Mouse (Mus musculus) gastrocnemius, postnatal 14 days (tissue): Measurements from ENCODE around the gene Nhej1. TPM values are rescaled to one million over a fixed set of nuclear protein-coding genes. Genes with fewer than 3 reads are reported as not detected.

ENCODE experiments used
- DNase-seq: peaks from one replicate; pipeline ENCODE4 v3.0.0; 2021; ENCODE audit warnings: mixed read lengths
- intact Hi-C: fragments of 180-260 bp; cut with DNase I; formaldehyde crosslinking; loops from one replicate; pipeline ENCODE4 v1.15.1; 2025; ENCODE audit warnings: low total_unique reads
- long read RNA-seq, 2 experiments: library from polyadenylated mRNA; stranded (forward); transcript quantifications; one replicate each; pipeline ENCODE4 v2.0.0; 2021
- total RNA-seq, 2 experiments: library from RNA; stranded (reverse); gene quantifications; 2 replicates each; pipeline ENCODE4 v1.2.3; 2021

Gene Nhej1
- 1 to 10 TPM; 4.8 to 5.1 TPM for total RNA-seq
- long read RNA-seq, experiment 1 = 0 reads
- long read RNA-seq, experiment 2 = 0 reads

DNA sequence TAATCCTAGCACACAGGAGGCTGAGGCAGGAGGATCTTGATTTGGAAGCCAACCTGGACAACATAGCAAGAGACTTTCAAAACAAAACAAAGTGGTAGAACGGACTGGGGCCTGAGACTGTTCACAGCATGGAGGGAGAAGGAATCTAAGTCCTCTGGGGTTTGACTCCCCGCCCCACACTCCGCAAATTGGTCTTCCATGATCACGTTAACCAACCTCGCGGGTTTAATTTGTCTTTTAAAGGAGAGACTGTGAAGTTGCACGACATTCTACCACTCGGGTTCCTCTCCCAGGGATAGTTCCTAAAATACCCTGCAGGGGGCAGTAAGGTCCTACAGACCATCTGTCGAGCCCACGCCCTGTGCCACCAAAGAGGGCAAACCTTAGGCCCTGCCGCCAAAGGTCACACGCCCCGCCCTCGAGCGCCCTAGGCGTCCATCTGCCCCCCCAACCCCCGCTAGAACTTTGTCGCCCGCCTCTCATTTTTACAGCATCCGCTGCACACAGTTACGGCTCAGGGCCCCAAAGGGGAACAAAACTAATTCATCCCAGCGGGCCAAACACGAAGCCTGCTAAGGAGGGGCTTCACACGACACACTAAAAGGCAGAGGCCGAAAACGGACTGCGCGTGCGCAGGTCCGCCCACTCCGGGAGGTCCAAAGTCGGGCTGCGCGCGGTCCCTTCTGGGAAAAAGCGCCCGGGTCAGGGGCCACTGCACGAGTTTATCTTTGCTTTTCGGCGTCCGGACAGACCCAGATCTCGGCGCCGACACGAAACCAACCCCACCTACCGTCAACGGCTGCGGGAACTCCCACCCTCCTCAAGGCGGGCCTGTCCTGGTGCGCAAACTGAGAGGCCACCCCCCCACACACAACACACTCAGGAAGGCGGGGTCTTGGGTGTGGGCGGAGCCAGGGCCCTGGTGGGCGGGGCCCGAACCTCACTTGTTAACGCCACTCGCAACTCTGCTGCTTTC lies at the start of gene Nhej1:
Gene Nhej1, minus strand, starts transcription at position 855 of the 976 bp plus-strand sequence.
- intact Hi-C loops = no loop called here
- peak; percentile 95 for DNase-seq

DNA sequence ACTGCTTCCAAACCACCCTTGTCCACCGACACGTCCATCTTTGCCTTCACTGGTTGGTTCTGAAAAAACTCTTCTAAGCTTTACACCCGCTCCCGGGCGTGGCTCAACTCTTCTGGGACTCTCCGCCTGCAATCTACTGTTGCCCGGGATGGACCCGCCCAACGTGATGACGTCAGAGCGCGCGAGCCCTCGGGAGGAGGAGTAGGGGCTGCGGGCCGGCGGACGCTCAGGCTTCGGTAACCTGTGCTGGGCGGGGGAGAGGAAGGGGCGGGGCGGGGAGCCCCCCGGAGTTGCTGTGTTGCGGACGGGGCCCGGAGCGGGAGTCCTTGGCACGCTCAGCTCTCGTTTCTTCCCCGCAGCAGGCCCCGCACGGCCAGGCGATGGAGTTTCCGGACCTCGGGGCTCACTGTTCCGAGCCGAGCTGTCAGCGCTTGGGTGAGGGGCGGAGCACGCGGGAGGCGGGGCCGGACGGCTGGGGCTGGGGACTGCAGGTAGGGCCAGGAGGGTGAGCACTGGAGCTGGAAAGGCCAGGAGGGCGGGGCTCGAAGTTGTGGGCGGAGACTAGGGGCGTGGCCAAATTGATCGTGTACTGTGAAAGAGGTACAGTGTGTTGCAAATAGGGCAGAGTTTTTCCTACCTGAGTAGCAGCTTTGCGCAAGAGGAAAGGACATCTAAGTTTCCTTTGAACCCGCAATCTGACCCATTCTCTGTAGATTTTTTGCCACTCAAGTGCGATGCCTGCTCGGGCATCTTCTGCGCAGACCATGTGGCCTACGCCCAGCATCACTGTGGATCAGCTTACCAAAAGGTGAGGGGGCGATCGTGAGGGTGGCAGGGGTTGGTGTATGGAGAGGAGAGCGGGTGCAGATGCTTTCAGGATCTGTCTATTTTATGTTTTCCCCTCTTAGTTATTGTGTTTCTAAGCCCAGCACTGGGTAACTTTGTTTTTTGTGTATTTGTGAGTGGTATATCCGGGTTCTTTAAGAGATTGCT lies 43.8 kb upstream of the Nhej1 start, which contains the start of gene Zfand2b:
Gene Zfand2b, plus strand, starts transcription at position 175 of the 993 bp plus-strand sequence.
- peak; percentile 98 for DNase-seq
- intact Hi-C loops = no loop called here

DNA sequence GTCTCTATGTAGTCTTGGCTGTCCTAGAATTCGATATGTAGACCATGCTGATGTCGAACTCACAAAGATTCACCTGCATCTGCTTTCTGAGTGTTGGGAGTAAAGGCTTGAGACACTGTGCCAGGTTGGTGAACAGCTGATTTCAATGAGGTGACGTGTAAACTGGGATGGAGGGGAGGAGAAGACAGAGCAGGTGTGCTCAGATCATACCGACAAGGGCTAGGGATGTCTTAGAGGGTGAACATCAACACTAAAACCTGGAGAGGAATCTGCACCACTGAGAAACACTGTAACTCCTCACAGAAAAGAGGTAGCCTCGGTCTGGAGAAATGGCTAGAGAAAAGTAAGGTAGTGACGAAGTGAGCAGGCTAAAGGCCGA lies 43.1 kb upstream of the Nhej1 start:
- intact Hi-C loops = no loop called here
- no peak for DNase-seq

DNA sequence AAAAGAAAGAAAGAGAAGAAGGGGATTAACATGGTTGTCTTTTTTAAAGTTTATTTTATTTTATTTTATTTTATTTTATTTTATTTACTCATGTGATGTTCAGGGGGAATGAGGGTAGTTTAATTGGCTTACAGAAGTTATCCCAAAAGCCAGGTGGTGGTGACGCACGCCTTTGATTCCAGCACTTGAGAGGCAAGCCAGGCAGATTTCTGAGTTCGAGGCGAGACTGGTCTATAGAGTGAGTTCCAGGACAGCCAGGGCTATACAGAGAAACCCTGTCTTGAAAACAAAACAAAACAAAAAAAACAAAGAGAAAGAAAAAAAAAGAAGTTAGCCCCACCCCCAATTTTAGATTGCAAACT lies 35.2 kb upstream of the Nhej1 start:
- no peak for DNase-seq
- intact Hi-C loops = no loop called here

DNA sequence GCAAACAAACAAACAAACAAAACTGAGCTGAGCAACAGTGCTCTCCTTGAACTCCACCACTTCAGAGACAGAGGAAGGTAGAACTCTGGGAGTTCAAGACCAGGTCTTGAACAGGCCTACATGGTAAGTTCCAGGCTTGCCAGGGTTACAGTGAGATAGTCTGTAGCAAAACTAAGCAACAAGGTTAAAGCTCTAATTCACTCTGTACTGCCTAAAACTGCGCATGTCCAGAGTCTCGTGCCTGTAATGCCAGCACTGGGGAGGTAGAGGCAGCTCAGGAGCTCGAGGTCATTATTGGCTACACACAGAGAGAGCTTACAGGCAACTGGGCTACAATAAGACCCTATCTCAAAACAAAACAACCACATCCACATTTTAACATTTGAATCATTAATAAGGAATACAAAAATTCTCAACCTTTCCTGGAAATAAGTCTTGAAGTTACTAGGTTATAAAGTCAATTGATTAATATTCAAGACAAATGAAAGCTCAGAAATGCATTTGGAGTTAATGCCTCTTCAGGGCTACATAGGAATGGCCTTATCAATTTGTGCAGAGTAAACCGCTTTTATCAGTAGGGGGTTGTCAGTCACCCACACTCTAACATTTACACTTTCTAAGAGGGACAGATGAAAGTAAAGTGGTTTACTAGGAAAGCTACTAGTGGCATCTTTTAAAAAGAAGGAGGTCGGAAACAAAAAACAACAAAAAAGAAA lies 34.7 kb upstream of the Nhej1 start:
- no peak for DNase-seq
- intact Hi-C loops = no loop called here

DNA sequence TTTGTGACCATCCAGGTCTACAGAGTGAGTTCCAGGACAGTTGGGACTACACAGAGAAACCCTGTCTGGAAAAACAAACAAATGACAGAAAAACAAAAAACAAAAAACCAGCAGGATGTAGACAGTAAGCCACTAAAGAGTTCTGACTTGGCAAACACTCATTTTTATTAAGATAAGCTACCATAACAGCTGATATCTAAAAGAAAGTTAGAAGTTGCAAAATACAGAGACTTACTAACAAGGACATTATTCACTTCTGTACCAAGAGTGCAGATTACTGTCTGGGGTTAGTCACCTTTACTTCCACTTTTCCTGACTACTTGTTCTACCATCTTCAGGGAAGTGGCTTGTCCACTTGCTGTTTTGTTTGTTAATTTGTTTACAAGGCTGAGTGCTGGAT lies 34.0 kb upstream of the Nhej1 start:
- intact Hi-C loops = no loop called here
- no peak for DNase-seq

DNA sequence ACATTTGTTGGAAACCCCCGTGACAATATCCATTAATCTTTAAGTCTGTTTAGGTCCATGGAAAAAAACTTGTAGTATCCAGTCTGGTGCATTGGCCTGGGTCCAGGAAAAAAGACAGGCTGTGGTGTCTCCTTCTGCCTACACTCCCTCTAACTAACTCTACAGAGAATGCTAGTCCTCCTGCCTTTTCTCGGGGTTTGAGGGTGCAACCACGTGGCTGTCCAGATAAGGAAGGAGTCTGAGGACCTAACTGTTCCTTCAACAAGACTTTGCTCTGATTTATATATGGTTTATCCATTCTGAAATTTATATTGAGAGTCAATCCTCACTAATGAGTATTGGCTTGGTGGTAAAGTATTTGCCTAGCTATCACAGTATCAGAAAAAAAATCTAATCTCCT lies 30.8 kb upstream of the Nhej1 start:
- DNase-seq = no peak
- intact Hi-C loops = no loop called here

DNA sequence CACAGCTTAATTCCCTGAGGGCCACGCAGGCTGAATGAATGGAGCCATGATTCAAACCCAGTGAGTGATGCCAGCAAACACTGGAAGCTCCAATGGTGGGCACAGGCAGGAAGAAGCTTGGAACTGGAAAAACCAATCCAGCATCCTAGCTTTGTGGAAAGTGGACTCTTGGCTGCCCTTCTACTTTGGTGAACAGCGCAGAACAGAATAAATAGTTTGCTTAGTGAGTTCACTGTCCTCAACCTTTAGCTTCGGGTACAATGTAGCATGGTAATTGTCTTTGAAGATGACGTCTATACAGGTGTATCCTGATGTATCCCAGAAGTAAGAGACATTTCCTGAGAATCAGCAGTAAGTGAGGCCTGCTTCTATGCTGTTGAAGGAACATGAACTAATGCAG lies 23.7 kb upstream of the Nhej1 start:
- DNase-seq = no peak
- intact Hi-C loops = no loop called here

DNA sequence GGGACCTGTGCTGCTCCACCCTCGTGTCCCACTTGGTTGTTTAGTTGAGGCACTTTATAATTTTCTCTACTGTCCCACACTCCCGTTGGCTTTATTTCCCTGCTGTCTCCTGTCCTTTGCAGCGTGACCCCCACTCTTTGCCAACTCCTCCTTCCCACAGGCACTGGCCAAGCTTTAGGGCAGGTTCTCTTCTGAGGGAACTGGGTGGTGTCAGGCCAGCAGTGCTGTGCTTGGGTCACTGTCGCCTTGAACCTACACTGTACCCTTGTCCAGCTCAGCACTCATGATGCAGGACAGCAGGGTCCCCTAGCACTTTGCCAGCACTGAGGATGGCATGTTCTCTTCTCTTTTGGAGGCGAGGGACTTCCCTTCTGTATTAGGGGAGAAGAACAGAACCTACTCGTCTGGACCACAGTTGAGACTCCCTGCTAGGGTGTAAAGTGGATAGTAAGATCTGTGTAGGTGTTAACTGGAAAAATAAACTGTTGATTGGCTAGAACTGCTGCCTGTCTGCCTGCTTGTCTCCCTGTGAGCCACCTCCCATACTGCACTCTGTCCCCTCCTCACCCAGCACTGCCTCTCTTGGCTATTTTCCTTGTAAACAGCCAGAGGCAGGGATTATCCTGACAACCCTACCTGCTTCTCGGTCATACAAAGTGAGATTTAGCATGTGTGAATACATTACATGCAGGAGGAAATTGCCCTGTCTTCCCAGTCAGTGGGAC lies 22.6 kb upstream of the Nhej1 start:
- no peak for DNase-seq
- intact Hi-C loops = no loop called here

DNA sequence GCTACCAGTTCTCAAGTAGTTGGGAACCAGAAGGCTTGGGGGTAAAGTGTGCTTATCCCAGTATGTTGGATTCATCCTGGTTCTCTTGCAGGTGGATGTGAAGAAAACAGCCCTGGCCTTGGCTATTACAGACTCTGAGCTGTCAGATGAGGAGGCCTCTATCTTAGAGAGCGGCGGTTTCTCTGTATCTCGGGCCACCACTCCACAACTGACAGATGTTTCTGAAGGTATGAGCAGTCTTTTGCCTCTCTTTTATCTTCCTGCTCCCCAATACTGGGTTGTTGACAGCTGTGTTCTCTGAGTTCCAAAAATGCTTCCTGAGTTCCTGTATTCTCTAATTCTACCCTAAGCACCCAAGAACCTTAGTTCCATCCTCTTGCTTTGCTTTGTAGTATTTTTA lies 20.6 kb upstream of the Nhej1 start:
- intact Hi-C loops = no loop called here
- DNase-seq = no peak

DNA sequence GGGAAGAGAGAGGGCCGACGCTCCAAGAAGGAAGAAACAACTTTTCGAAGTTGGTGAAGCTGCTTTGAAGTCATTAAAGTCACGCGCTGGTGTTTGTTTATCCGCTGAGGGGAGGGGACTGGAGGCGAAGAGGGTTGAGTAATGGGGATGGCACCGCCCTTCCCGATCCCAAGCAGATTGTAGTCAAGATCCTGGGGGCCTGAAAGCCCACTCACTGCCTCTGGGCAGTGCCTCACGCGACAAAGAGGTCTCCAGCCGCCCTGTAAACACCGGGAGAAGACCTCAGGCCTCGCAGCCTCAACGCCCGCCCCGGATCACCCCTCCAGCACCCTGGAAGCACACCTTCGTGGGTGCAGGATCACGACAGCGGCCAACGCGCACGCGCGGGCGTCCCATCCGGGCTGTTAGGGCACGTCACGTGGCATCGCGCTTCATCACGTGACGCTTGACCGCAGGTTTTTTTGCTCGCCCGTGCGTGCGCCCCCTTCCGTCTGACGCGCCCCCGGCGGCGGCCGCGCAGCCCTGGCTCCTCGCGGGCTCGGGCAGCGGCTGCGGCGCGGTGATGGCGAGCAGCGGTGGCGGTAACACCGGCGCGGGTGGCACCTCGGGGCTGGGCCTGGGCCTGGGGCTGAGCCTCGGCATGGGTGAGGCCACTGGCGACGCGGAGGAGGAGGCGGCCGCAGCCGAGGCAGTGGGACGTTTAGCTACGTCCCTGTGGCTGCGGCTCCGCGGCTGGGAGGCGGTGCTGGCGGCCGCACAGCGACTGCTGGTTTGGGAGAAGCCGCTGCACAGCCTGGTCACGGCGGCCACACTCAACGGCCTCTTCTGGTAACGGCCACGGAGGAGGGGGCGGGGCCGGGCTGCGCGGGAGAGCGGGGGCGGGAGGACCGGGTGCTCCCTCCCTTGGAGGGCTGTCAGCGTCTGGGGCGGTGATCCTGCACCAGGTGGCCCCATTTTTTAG lies 17.6 kb upstream of the Nhej1 start, which contains the start of the genes Cnppd1 and Retreg2:
Gene Cnppd1, minus strand, starts transcription at position 411 of the 961 bp plus-strand sequence.
Gene Retreg2, plus strand, starts transcription at position 478 of the 961 bp plus-strand sequence.
- intact Hi-C loops = no loop called here
- DNase-seq = peak; percentile 96

DNA sequence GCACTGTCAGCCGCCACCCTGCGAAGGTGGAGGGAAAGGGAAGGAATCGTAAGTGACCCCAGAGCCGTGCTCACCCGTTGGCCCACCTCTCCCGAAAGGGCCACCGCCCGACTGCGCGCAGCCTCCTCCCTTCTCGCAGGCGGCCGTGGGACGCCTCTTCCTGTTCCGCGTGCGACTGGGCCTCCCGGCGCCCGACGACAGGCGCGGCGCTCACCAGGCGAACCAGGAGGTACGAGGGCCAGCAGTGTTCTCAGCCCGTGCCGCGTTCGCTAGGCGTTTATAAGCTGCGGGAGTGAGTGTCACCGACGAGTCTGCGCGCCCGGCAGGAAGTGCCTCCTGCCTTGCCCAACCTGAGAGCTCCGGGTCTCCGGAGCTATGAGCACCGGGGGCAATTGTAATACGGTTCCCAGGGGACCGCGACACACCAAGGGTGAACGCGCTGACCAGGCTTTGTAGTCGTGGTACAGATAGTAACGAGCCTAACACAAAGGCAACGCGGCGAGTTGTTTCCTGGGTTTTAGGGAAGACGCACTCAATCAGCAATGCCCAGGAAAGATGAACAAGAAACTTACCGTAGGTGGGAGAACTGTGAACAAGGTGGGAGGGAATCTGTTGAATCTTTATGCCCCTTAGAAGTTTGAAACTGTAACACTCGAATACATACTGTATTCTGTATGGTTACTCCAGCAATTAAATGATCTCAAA lies 16.6 kb upstream of the Nhej1 start:
- intact Hi-C loops = no loop called here
- peak; percentile 70 for DNase-seq

DNA sequence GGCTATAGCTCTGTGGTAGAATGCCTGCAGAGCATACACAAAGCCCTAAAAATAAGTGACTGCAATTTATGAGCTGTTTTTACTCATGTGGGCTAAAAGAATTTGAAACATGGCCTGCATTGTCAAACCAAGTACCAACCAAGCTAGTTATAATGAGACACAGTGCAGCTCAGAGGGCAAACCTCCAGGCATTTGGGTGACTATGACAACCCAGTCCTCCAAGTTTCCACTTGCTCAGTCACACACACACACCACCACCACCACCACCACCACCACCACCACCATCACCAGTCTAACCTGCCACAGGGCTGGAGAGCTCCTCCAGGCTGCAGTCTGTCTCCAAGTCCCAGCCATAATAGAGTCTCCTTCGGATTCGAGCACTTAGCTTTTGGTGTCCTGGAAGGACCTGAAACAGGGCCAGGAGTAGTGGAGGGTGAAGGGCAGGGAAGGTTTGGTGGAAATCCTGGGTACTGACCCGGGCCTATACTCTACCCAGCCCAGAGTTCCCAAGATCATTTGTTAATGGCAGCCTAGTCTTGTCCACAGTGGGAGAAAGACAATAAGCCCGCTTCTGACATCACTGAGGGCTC lies 15.7 kb upstream of the Nhej1 start:
- intact Hi-C loops = no loop called here
- DNase-seq = no peak

DNA sequence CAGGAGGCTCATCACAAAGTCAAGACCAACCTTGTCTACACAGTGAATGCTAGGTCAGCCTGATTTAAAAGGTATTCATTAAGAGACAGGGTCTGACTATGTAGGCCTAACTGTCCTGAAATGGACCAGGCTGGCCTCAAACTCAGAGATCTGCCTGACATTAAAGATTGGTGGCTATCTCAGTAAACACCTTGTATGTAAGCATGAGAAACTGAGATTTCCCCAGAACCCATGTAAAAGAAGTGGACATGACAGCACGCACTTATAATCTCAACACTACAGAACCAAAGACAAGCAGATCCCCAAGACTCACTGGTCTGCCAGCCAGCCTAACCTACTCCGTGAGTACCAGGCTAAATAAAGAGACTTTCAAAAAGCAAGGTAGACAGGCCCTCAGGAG lies 13.4 kb upstream of the Nhej1 start:
- intact Hi-C loops = no loop called here
- no peak for DNase-seq

DNA sequence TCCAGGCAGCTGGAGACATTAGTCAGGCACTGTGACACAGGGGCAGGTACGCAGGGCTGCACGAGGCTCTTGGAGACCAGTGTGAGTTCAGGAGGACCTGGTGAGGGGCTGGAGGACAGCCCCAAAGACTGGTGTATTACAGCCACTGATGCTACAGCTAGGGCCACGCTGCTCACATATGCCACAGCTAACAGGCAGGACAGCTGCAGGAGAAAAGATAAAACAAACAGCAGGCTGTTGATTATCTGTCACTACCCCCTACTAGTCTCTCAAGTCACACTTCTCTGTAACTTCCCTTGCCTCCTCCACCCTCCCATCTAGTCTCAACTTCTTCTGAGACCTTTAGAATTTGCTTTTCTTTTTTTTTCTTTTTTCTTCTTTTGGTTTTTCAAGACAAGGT lies 11.7 kb upstream of the Nhej1 start:
- no peak for DNase-seq
- intact Hi-C loops = no loop called here

DNA sequence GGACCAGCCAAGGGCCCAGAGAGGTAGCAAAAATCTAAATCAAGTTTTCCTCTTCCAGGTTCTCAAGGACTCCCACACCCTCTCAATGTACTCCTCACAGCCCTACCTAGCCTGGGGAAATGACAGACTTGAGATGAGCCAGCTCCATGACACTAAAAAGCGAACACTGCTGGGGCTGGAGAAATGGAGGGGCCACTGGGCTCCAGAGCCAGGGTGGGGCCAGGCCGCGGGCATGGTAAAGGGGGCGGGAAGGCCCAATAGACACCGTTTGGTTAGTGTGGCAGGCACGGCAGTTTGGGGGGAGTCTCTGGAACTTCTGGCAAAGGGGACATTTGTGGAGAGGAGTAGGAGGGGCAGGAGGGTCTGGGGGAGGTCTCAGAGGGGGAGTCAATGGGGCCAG lies 11.3 kb upstream of the Nhej1 start:
- no peak for DNase-seq
- intact Hi-C loops = no loop called here
